Mouse (Mus musculus) kidney, postnatal 10 days (tissue): ENCODE results near the gene Ubl3.
A peak's percentile ranks its signal among the peaks of the same experiment; 100 is the strongest.

Source experiments
- DNase-seq: peaks from one replicate; pipeline ENCODE4 v3.0.0; 2021; ENCODE audit warnings: mixed read lengths

Ubl3 gene

GRCm38 (mm10) chr5:148559261-148559958 is 6.8 kb upstream of the Ubl3 start:
- no peak for DNase-seq

DNA sequence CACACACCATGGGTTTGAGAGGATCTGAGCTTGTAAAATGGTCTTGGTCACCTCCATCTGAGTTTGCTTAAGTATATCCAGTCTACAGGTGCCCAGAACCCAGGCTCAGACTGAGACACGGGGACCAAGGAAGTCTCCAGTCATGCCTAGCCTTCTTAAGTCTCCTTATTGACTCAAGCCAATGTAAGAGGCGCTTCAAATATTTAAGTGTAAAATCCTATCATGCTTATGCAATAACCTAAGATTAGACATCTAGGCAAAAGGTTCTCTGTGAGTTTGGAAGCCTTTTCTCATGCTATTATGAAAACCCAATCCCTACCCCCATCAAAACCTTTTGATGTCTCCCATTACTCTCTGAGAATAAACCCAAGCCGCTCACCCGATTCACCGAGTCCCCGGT is 5.9 kb upstream of the Ubl3 start:
- no peak for DNase-seq

DNA sequence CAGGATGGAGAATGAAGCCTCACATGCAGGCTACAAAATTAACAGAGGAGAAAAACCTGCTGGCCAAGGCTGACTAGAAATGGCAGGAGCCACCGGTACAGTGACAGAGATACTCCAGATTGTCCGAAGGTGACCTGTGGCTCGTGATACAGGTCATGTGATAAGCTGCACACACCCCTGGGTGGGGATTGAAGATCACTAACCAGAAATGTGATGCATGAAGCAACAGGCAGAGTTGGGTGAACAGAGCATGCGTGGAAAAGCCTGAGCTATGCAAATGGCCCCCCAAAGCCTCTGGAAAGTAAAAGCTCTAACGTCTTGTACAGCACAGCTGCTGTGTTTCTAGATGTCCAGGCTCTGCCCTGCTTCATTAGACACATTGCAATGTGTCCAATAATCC is 3.9 kb upstream of the Ubl3 start:
- peak; percentile 21 for DNase-seq

DNA sequence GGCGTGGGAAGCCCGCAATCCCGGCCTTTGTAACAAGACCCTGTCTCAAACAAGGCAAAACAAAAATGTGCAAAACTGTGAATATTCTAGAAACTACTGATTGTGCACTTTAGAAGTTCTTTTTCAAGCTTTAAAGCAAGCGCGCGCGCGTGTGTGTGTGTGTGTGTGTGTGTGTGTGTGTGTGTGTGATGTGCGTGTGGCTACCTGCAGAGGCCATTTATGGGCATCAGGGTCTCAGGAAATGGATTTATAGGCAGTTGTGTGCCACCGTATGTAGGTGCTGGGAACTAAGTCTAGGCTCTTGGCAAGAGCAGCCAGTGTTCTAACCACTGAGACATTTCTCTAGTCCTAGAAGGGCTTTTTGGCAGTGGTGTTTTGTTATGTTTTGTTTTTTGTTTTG is 2.6 kb upstream of the Ubl3 start:
- DNase-seq = no peak

DNA sequence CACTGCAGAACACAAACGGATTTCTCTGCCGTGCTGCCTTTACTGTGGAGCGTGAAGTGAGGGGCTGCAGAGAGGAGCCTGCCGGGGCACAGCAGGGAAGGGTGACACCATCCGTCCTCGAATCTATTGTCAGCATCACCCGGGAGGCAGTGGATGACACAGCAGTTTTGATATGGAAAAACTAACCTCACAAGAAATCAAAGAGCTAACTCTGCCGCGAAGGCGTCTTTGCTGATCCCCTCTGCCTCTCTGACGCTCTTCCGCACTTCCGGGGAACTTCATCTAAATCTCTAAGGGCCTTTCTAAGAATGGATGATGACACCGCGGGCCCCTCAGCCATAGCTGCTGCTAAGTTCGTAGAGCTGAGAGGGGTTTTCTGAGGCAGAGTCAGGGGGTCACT is 2.1 kb upstream of the Ubl3 start:
- DNase-seq = no peak

- no peak for DNase-seq
Observed at GRCm38 (mm10) chr5:148554242-148554641, 1.7 kb upstream of the Ubl3 start.

- no peak for DNase-seq
Observed at GRCm38 (mm10) chr5:148553723-148554122, 1.1 kb upstream of the Ubl3 start.

- peak; percentile 49 for DNase-seq
Observed at GRCm38 (mm10) chr5:148551764-148552136, 839 bp downstream of the Ubl3 start.

DNA sequence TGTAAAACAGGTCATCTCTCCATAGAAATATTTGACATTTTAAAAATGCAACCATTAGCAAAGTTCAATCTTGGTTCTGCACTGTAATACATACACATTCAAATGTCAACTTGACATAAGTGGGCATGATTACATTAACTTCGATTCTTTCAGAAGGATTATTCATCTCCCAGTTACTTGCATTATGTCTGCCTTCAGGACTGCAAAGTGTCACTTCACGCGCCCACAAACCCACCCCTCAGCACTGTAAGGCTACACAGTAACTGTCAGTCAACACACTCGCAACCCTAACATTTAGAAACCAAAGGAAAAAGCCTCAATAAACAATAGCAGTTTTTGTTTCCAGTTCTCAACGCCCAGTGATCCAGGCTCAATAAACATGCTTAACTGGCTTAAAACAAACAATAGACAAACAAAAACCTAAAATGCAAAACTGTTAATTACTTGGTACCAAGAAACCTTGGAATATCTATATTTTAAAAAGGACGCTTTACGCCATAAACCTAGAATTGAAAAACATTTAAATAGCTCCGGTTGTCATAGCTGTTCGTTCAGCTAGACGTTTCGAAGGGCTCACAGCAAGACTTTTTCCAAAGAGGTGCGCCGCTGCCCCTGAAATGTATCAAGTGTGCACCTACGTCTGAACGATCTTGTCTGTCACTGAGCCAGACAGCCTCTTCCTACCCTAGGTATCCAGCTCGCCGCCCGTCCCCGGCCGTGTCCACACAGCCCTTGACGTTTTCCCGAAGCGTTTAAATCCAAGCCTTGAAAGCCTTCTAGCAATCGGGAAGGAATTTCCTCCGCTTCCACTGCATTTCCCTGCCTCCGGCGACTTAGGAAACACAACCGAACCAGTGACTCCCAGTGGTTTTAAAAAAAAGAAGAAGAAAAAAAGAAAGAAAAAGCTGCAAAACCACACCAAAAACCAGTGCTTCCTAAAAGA is 1.5 kb downstream of the Ubl3 start:
- DNase-seq = peak; percentile 66

GRCm38 (mm10) chr5:148550393-148550792 is 2.2 kb downstream of the Ubl3 start:
- peak; percentile 51 for DNase-seq

- DNase-seq = no peak
Observed at GRCm38 (mm10) chr5:148549307-148549706, 3.3 kb downstream of the Ubl3 start.

GRCm38 (mm10) chr5:148548568-148548967 is 4.0 kb downstream of the Ubl3 start:
- DNase-seq = no peak

- no peak for DNase-seq
Observed at GRCm38 (mm10) chr5:148547870-148548456, 4.6 kb downstream of the Ubl3 start.

DNA sequence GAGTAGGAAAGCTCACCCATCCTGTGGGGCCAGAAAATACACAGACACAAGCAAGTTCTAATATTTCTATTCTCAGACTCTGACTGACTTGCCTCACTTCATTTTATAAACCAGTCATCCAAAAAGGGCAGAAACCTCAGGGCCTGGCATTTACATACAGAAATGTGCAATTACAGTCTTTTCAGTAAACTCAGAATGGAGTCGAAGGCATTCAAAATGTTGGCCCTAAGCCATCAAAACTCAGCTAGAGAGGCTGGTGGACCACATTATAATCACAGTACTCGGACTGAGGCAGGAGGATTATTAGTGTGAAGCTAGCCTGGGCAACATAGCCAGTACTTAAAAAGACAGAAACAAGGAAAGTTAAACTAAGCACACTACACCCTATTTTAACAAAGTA is 5.6 kb downstream of the Ubl3 start:
- no peak for DNase-seq

GRCm38 (mm10) chr5:148544733-148545132 is 7.9 kb downstream of the Ubl3 start:
- DNase-seq = no peak

DNA sequence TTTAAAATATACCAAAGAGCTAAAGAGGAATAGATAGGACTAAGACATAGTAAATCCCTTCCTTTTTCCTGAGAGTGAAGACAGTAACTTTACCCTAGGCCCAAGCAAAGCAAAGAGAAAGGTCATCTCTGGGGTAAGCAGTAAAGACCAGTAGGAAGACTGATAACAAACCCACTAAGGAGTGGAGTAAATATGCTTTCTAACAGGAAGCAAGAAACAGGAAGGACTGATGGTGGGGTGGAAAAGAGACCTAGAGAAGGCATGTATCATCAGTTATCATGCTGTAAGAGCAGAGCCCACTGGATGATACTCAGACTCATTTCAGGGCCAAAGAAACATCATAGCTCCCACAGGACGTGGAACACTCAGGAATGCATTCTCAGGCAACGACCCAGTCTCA is 10.4 kb downstream of the Ubl3 start:
- no peak for DNase-seq

DNA sequence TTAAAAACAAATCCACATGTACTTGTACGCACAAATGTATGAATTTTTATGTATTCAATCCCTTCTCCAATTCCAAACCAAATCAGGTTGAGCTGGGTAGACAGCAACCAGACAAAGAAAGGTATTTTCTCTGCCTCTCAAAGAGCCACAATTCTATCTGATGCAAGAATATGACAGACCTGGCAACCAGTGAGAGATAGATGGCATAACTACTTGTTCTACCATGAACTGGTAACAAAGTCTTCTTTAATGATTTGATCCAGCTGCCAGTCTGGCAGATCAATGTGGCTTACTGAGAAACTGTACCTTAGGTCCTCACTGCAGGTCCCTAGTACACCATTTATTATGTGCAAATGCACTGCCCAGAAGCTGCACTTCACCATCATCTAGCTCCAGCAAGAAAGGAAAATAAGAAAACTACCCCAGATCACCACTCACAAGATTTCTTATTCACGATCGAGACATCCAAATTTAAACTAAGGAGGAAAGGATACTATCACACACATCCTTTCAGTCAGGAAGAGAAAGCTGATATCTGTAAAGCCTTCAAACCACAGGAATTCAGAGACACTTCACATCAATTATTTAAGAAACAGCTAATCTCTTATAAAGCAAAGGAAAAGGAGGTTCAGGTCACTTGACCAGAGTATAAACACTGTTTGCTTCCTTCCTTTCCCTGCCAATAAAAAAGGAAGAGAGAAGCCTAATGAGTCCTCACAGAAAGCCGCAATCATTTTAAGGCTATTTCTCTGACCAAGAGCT is 16.7 kb downstream of the Ubl3 start:
- DNase-seq = no peak

- peak; percentile 53 for DNase-seq
Observed at GRCm38 (mm10) chr5:148534644-148535043, 17.9 kb downstream of the Ubl3 start.

DNA sequence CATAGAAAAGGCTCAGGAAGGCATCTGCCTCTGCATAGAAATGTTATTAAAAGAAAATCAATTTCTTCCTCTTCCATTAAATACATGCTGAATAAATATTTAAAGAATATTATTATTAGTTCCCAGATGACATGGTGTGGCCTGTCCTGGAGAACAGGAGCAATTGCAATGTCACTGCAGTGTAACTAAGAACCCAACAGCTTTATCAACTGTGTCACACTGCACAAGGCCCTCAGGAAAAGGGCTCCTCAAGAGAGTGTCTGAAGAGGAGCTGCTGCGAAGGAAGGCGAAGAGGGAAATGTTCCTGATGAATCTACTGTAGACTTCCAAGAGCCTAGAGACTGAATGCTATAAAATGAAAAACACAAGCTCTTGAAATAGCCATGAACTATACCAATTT is 18.7 kb downstream of the Ubl3 start:
- no peak for DNase-seq

- DNase-seq = no peak
Observed at GRCm38 (mm10) chr5:148532201-148532600, 20.4 kb downstream of the Ubl3 start.

DNA sequence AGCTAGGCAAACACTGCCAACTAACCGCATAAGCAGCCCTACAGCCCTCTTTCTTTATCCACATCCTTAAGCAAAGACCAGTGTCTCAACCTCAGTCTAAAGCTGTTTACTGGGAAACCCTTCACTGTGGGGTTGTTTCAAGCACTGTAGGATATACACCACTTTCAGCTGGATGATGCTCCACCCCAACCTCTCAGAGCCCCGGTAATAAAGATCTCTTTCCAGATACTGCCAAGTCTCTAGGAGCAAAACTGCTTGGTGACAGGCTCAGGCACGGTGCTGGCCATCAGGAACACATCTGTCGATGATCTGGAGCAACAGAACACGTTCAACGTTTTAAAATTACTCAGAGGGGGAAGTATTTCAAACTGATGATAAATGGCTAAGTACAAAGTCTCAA is 25.0 kb downstream of the Ubl3 start:
- DNase-seq = no peak

DNA sequence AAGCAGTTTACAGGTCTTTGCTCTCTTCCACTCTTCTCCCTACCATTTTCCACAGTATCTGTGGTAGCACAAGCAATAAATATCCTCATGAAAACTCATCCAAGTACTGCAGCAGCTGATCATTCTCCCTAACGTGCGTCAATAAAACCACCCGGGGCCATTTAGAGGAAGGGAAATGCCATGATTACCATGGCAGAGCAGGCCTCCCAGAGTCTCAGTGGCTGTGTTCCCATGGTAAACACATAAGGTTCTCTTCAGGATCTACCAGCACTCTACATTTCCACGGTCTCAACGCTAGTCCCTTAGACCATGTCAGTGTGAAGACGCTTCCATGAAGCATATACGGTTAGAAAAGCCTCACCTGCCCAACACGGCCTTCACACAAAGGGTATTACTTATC is 26.0 kb downstream of the Ubl3 start:
- no peak for DNase-seq
